Mouse (Mus musculus) limb, embryonic 11.5 days (tissue): Measurements from ENCODE around the gene Cct3. TPM values are rescaled to one million over a fixed set of nuclear protein-coding genes. Genes with fewer than 3 reads are reported as not detected.
"Not testable (repeated sequence)": the region's sequence is repeated elsewhere in the genome, so short reads cannot be mapped to it uniquely, and the experiment has no call there.

Experiments
- ATAC-seq: fragments of 200-750 bp; cut with Nextera tagmentation; 2 replicates; pipeline ENCODE4 v1.8.0; 2017; ENCODE audit warnings: low read depth; ENCODE audit not compliant: insufficient number of reproducible peaks, low FRiP score, low TSS enrichment
- DNase-seq: peaks from one replicate; pipeline ENCODE4 v3.0.0-alpha.2; 2015; ENCODE audit warnings: low spot score
- H3K27ac ChIP-seq: fragments of 300-500 bp; sonication (generic); replicated peaks from 2 replicates; pipeline ENCODE4 v1.5.1; 2014; ENCODE audit warnings: low read depth, mild to moderate bottlenecking, low read length
- H3K27me3 ChIP-seq: fragments of 300-500 bp; sonication (generic); 2 replicates; pipeline ENCODE4 v1.6.1; 2014; ENCODE audit warnings: mild to moderate bottlenecking, low read length, mixed read lengths; ENCODE audit not compliant: control insufficient read depth, insufficient read depth
- H3K36me3 ChIP-seq: fragments of 300-500 bp; sonication (generic); 2 replicates; pipeline ENCODE4 v1.6.1; 2014; ENCODE audit warnings: mild to moderate bottlenecking, low read length, moderate library complexity, mixed read lengths; ENCODE audit not compliant: control insufficient read depth, insufficient read depth
- H3K4me1 ChIP-seq: fragments of 300-500 bp; sonication (generic); 2 replicates; pipeline ENCODE4 v1.6.1; 2014; ENCODE audit warnings: low read length, mixed read lengths; ENCODE audit not compliant: control insufficient read depth, insufficient read depth
- H3K4me2 ChIP-seq: fragments of 300-500 bp; sonication (generic); 2 replicates; pipeline ENCODE4 v1.6.1; 2014; ENCODE audit warnings: low read depth, mild to moderate bottlenecking, moderate library complexity; ENCODE audit not compliant: severe bottlenecking
- H3K4me3 ChIP-seq: fragments of 300-500 bp; sonication (generic); 2 replicates; pipeline ENCODE4 v1.5.1; 2014; ENCODE audit warnings: low read depth, low read length
- H3K9ac ChIP-seq: fragments of 300-500 bp; sonication (generic); 2 replicates; pipeline ENCODE4 v1.6.1; 2014; ENCODE audit warnings: mild to moderate bottlenecking, low read length
- H3K9me3 ChIP-seq: fragments of 300-500 bp; sonication (generic); 2 replicates; pipeline ENCODE4 v1.6.1; 2016; ENCODE audit warnings: low read length; ENCODE audit not compliant: control insufficient read depth
- WGBS: fragments of 180-500 bp; shearing (Covaris S2); extraction: QIAGEN DNeasy Blood & Tissue Kit; methylation state at CpG from one replicate; pipeline ENCODE4 v1.1.7; 2014; 5-methylcytosine and 5-hydroxymethylcytosine counted together
- polyA plus RNA-seq: library from polyadenylated mRNA; unstranded; fragments of >200 nt; fragmentation: Nextera tagmentation; extraction: Ambion mirVana; gene quantifications from 2 replicates; pipeline ENCODE4 v1.2.1, GENCODE M21; 2014

The Cct3 gene
- polyA plus RNA-seq, 1 experiment from 2014 or later, result 785 TPM

GRCm38 (mm10) chr3:88368511-88368910 lies 71.6 kb downstream of the Cct3 start:
- DNase-seq, H3K36me3 ChIP-seq, H3K9ac ChIP-seq, H3K27ac ChIP-seq, ATAC-seq, H3K4me3 ChIP-seq, H3K9me3 ChIP-seq, H3K4me2 ChIP-seq, H3K4me1 ChIP-seq: not testable (repeated sequence)
- WGBS, result 87% methylated on average over 7 of the region's 7 CpGs
- H3K27me3 ChIP-seq, result peaks cover 16% of the 10 kb centered on the region

Other genes with a start within 250 kb of the Cct3 start
- 171 and 172 TPM in 2 replicates for gene Naxe, start 238.6 kb upstream of the Cct3 start, polyA plus RNA-seq
- not detected in 2 replicates for gene Ttc24, start 218.8 kb upstream of the Cct3 start, polyA plus RNA-seq
- 16.0 and 19.6 TPM in 2 replicates for gene Iqgap3, start 215.1 kb upstream of the Cct3 start, polyA plus RNA-seq
- 12.6 and 14.3 TPM in 2 replicates for gene Mef2d, start 154.7 kb upstream of the Cct3 start, polyA plus RNA-seq
- gene Rhbg, start 42.4 kb upstream of the Cct3 start, polyA plus RNA-seq, result 0.11 and 0.60 TPM in 2 replicates
- 0.37 and 0.59 TPM in 2 replicates for gene Gm38392, start 9.9 kb upstream of the Cct3 start, polyA plus RNA-seq
- 11.9 TPM in 2 replicates for gene Tsacc, start 117 bp upstream of the Cct3 start, polyA plus RNA-seq
- gene Glmp, start 27.9 kb downstream of the Cct3 start, polyA plus RNA-seq, result 90.5 and 100 TPM in 2 replicates
- gene Tmem79, start 39.0 kb downstream of the Cct3 start, polyA plus RNA-seq, result 1.8 and 3.3 TPM in 2 replicates
- 44.9 and 49.0 TPM in 2 replicates for gene Smg5, start 39.1 kb downstream of the Cct3 start, polyA plus RNA-seq
- 1.1 and 1.8 TPM in 2 replicates for gene Paqr6, start 67.5 kb downstream of the Cct3 start, polyA plus RNA-seq
- not detected in 2 replicates for gene Bglap3, start 75.6 kb downstream of the Cct3 start, polyA plus RNA-seq
- not detected in 2 replicates for gene Bglap2, start 81.6 kb downstream of the Cct3 start, polyA plus RNA-seq
- not detected in 2 replicates for gene Bglap, start 87.3 kb downstream of the Cct3 start, polyA plus RNA-seq
- 174 and 185 TPM in 2 replicates for gene Pmf1, start 113.2 kb downstream of the Cct3 start, polyA plus RNA-seq
- 17.7 and 18.9 TPM in 2 replicates for gene Slc25a44, start 128.0 kb downstream of the Cct3 start, polyA plus RNA-seq
- 5.4 and 5.7 TPM in 2 replicates for gene Sema4a, start 164.1 kb downstream of the Cct3 start, polyA plus RNA-seq
- gene Lmna, start 212.8 kb downstream of the Cct3 start, polyA plus RNA-seq, result 20.3 and 20.4 TPM in 2 replicates
- gene Mex3a, start 235.3 kb downstream of the Cct3 start, polyA plus RNA-seq, result 42.6 and 43.5 TPM in 2 replicates